Comparison of ENCODE assay signal across 8 mouse cellular contexts in the genomic region with DNA sequence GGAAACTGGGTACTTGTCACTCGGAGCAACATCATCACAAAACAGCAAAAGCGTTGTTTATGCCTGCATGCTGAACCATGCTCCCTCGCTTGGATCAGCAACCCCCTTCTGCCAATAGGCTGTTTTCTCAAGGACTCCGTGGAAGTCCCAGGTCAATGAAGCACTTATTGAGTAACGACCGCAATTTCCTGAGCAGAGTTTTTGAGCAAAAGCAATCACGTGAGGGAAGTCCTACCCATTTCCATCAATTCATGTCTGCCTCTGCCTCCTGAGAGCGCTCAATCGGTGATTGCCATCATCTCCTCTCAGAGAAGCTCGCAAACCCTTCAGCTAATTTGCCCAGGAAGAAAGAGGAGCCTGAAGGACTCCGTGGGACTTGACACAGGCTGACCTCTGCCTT.
DNase-seq lines count a peak whose midpoint lies in the region; ATAC-seq and TF ChIP-seq lines count a peak whose summit lies in the region.

No protein-coding gene starts in this region.

- H3K4me3 ChIP-seq in heart, embryonic 10.5 days: no peak overlapping the region
- H3K4me3 ChIP-seq in embryonic facial prominence, embryonic 12.5 days: no peak overlapping the region
- H3K4me3 ChIP-seq in lung, embryonic 14.5 days (ENCODE audit: low read depth, low read length): no peak overlapping the region
- H3K4me3 ChIP-seq in midbrain, embryonic 16.5 days (ENCODE audit: low read depth, low read length): no peak overlapping the region

- 53% methylated on average over 11 of the region's 11 CpGs for WGBS in heart, embryonic 10.5 days
- WGBS in embryonic facial prominence, embryonic 12.5 days: 24% methylated on average over 11 of the region's 11 CpGs
- WGBS in lung, embryonic 14.5 days: 37% methylated on average over 11 of the region's 11 CpGs
- 59% methylated on average over 11 of the region's 11 CpGs for WGBS in midbrain, embryonic 16.5 days

- peaks cover 46% of the 10 kb centered on the region for H3K27me3 ChIP-seq in heart, embryonic 10.5 days (ENCODE audit: insufficient read depth, poor library complexity, severe bottlenecking)
- no peaks in the 10 kb centered on the region; the same call in 1 of the 2 replicates for H3K27me3 ChIP-seq in embryonic facial prominence, embryonic 12.5 days
- no peaks in the 10 kb centered on the region for H3K27me3 ChIP-seq in lung, embryonic 14.5 days (ENCODE audit: insufficient read depth, low read length)
- H3K27me3 ChIP-seq in midbrain, embryonic 16.5 days (ENCODE audit: control insufficient read depth, insufficient read depth, low read depth, low read length): no peaks in the 10 kb centered on the region

- no peak for TF ChIP-seq CTCF in lung, embryonic 14.5 days (IDR thresholded peaks at IDR 0.05; ENCODE audit: low read depth)

- H3K4me1 ChIP-seq in heart, embryonic 10.5 days: peaks cover 7% of the 10 kb centered on the region; the same call in 1 of the 2 replicates
- H3K4me1 ChIP-seq in embryonic facial prominence, embryonic 12.5 days: peaks cover 22% of the 10 kb centered on the region; the same call in 1 of the 2 replicates
- no peaks in the 10 kb centered on the region for H3K4me1 ChIP-seq in lung, embryonic 14.5 days (ENCODE audit: insufficient read depth)
- no peaks in the 10 kb centered on the region for H3K4me1 ChIP-seq in midbrain, embryonic 16.5 days (ENCODE audit: control insufficient read depth, insufficient read depth, low read length)

- no peak overlapping the region for H3K27ac ChIP-seq in heart, embryonic 10.5 days
- no peak overlapping the region for H3K27ac ChIP-seq in embryonic facial prominence, embryonic 12.5 days
- H3K27ac ChIP-seq in lung, embryonic 14.5 days (ENCODE audit: low read depth): no peak overlapping the region
- no peak overlapping the region for H3K27ac ChIP-seq in midbrain, embryonic 16.5 days (ENCODE audit: low read length)

- no peak overlapping the region for H3K9ac ChIP-seq in embryonic facial prominence, embryonic 12.5 days
- H3K9ac ChIP-seq in lung, embryonic 14.5 days: no peak overlapping the region
- H3K9ac ChIP-seq in midbrain, embryonic 16.5 days (ENCODE audit: low read depth, low read length): no peak overlapping the region

- peak; percentile 49 for DNase-seq in heart, adult 8-10 months (ENCODE audit: low spot score)
- DNase-seq in heart, embryonic 10.5 days (ENCODE audit: low spot score): no peak
- peak; percentile 7 for DNase-seq in CD4-positive, CD25-positive, alpha-beta regulatory T cell, adult 2 months (ENCODE audit: low read depth, low spot score)
- DNase-seq in lung, embryonic 14.5 days: peak; percentile 26
- DNase-seq in Muller cell, postnatal 12 days (ENCODE audit: inconsistent ontology term): no peak
- DNase-seq in adrenal gland, adult 18-20 months (ENCODE audit: low spot score in 2 of 2): no peak

- H3K9me3 ChIP-seq in heart, embryonic 10.5 days: no peaks in the 10 kb centered on the region
- no peaks in the 10 kb centered on the region for H3K9me3 ChIP-seq in embryonic facial prominence, embryonic 12.5 days
- H3K9me3 ChIP-seq in lung, embryonic 14.5 days (ENCODE audit: low read depth, low read length): no peaks in the 10 kb centered on the region
- no peaks in the 10 kb centered on the region for H3K9me3 ChIP-seq in midbrain, embryonic 16.5 days (replicated peaks; ENCODE audit: control insufficient read depth, low read length, poor library complexity, severe bottlenecking)

- H3K36me3 ChIP-seq in heart, embryonic 10.5 days: no peaks in the 10 kb centered on the region
- no peaks in the 10 kb centered on the region for H3K36me3 ChIP-seq in embryonic facial prominence, embryonic 12.5 days
- no peaks in the 10 kb centered on the region for H3K36me3 ChIP-seq in lung, embryonic 14.5 days (ENCODE audit: insufficient read depth)
- no peaks in the 10 kb centered on the region for H3K36me3 ChIP-seq in midbrain, embryonic 16.5 days (ENCODE audit: control insufficient read depth, insufficient read depth, low read length)

- peak overlapping the region; percentile 16; the same call in 1 of the 2 replicates for H3K4me2 ChIP-seq in embryonic facial prominence, embryonic 12.5 days (replicated peaks)
- H3K4me2 ChIP-seq in lung, embryonic 14.5 days: no peak overlapping the region
- H3K4me2 ChIP-seq in midbrain, embryonic 16.5 days (ENCODE audit: low read length): no peak overlapping the region

- no peak for ATAC-seq in embryonic facial prominence, embryonic 12.5 days (ENCODE audit: insufficient number of reproducible peaks, insufficient read depth, low FRiP score, low TSS enrichment)
- ATAC-seq in lung, embryonic 14.5 days (ENCODE audit: insufficient read depth): no peak
- no peak for ATAC-seq in midbrain, embryonic 16.5 days

Comparison
In these comparisons a context has a peak if more than half of its experiments do, and no peak if none do; other contexts are left out.
1. DNase-seq: peak in heart, adult 8-10 months (single experiment), CD4-positive, CD25-positive, alpha-beta regulatory T cell, adult 2 months (single experiment) and lung, embryonic 14.5 days (single experiment); none in heart, embryonic 10.5 days (single experiment), Muller cell, postnatal 12 days (single experiment) and adrenal gland, adult 18-20 months (0 of 2).